Mouse (Mus musculus): ENCODE results near the gene Wdr61.

DNA sequence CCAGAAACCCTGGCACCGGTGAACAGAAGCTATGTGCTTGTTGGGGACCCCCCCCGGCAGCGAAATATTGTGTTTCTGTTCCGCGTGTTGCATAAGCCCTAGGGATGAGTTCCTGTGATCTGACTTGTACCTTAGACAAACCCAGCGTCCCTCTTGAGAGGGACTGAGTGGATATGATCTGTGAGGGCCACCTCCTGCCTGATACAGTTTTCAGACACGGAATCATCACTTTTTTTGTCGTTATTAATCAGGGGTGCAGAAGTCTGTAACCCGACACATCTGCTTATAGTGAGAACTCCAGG, 34.2 kb downstream of the Wdr61 start:
- no peak for TF ChIP-seq POLR2A (IDR thresholded peaks at IDR 0.05; ENCODE audit: control insufficient read depth, extremely low read depth, insufficient read depth, low read length, poor library complexity)
- no peak for TF ChIP-seq CTCF (IDR thresholded peaks at IDR 0.05; ENCODE audit: borderline replicate concordance, control insufficient read depth, extremely low read depth, insufficient read depth, low read length, poor library complexity)

Data from thymus, adult 2 months (tissue).